Mouse (Mus musculus): ENCODE data around the gene Hsdl1. TPM values are rescaled to one million over a fixed set of nuclear protein-coding genes. Genes with fewer than 3 reads are reported as not detected.

The Hsdl1 gene
- total RNA-seq, 2 experiments from 2014 or later, result 39.8 to 42.0 TPM

- DNase-seq, result no peak
Measured at GRCm38 (mm10) chr8:119520102-119520501, 54.9 kb downstream of the Hsdl1 start.

GRCm38 (mm10) chr8:119516674-119517073 lies 58.3 kb downstream of the Hsdl1 start:
- DNase-seq, result no peak

GRCm38 (mm10) chr8:119515767-119516166 lies 59.2 kb downstream of the Hsdl1 start:
- no peak for DNase-seq

GRCm38 (mm10) chr8:119514940-119515339 lies 60.0 kb downstream of the Hsdl1 start:
- DNase-seq, result no peak

- no peak for DNase-seq
Measured at GRCm38 (mm10) chr8:119513405-119513804, 61.6 kb downstream of the Hsdl1 start.

Other genes with a start within 250 kb of the Hsdl1 start
- gene Hsbp1, start 230.7 kb downstream of the Hsdl1 start, total RNA-seq (2021), result 100 to 1,000 TPM; 346 to 354 TPM
- gene Mlycd, start 180.3 kb downstream of the Hsdl1 start, total RNA-seq (2021), result 10 to 100 TPM; 26.5 to 28.6 TPM
- gene Osgin1, start 141.1 kb downstream of the Hsdl1 start, total RNA-seq (2021), result under 1 TPM in 1 of 2 experiments, not detected in 1; 0.56 TPM
- 100 to 1,000 TPM in 1 of 2 experiments, 10 to 100 TPM in 1; 94.4 to 116 TPM for gene Necab2, start 128.5 kb downstream of the Hsdl1 start, total RNA-seq (2021)
- gene Slc38a8, start 73.5 kb downstream of the Hsdl1 start, total RNA-seq (2021), result not detected
- 10 to 100 TPM; 70.3 to 74.6 TPM for gene Mbtps1, start 16.4 kb downstream of the Hsdl1 start, total RNA-seq (2021)
- under 1 TPM; 0.12 to 0.18 TPM for gene Dnaaf1, start 52 bp upstream of the Hsdl1 start, total RNA-seq (2021)
- gene Taf1c, start 30.0 kb upstream of the Hsdl1 start, total RNA-seq (2021), result 10 to 100 TPM; 11.5 to 11.7 TPM
- gene Adad2, start 37.6 kb upstream of the Hsdl1 start, total RNA-seq (2021), result under 1 TPM in 1 of 2 experiments, not detected in 1; 0.46 TPM
- 1 to 10 TPM; 3.6 to 3.7 TPM for gene Kcng4, start 60.5 kb upstream of the Hsdl1 start, total RNA-seq (2021)
- gene Wfdc1, start 91.2 kb upstream of the Hsdl1 start, total RNA-seq (2021), result 1 to 10 TPM; 7.8 to 9.2 TPM
- 1 to 10 TPM; 1.5 to 1.6 TPM for gene Atp2c2, start 124.8 kb upstream of the Hsdl1 start, total RNA-seq (2021)
- gene Tldc1, start 203.2 kb upstream of the Hsdl1 start, total RNA-seq (2021), result 10 to 100 TPM; 15.7 to 18.7 TPM